In genomic region chr3:152579984-152580591, GRCm38 (mm10) we compare ENCODE assay signal across 18 mouse cellular contexts.
DNase-seq lines count a peak whose midpoint lies in the region.
"Had no signal": no experiment of that assay in that cellular context is flagged by ENCODE, and none has a peak within 500 bp of the region (broad histone marks: within the 10 kb centered on the region; RNA-seq: fewer than 3 reads in every experiment).

No protein-coding gene starts in this region.

- H3K9me3 ChIP-seq in heart, embryonic 10.5 days = no peaks in the 10 kb centered on the region
- H3K9me3 ChIP-seq: embryonic facial prominence, embryonic 13.5 days; forebrain, embryonic 12.5 days; heart, embryonic 15.5 days; hindbrain, embryonic 10.5 days had no signal

- H3K4me1 ChIP-seq in heart, embryonic 10.5 days = peaks cover 10% of the 10 kb centered on the region; the same call in 1 of the 2 replicates
- H3K4me1 ChIP-seq: embryonic facial prominence, embryonic 13.5 days; heart, embryonic 15.5 days had no signal

- no peaks in the 10 kb centered on the region for H3K27me3 ChIP-seq in heart, embryonic 10.5 days (ENCODE audit: insufficient read depth, poor library complexity, severe bottlenecking)
- H3K27me3 ChIP-seq: forebrain, embryonic 12.5 days; heart, embryonic 15.5 days had no signal

- no peaks in the 10 kb centered on the region for H3K36me3 ChIP-seq in heart, embryonic 10.5 days
- H3K36me3 ChIP-seq: embryonic facial prominence, embryonic 13.5 days; forebrain, embryonic 12.5 days; heart, embryonic 15.5 days; hindbrain, embryonic 10.5 days had no signal

- H3K27ac ChIP-seq in heart, embryonic 10.5 days = peak overlapping the region; percentile 36; the same call in 1 of the 2 replicates
- H3K27ac ChIP-seq: embryonic facial prominence, embryonic 13.5 days; forebrain, embryonic 12.5 days; gastrocnemius, adult 2 months; heart, embryonic 15.5 days; hindbrain, embryonic 10.5 days; hindbrain, embryonic 14.5 days had no signal

- H3K4me3 ChIP-seq in heart, embryonic 10.5 days = no peak overlapping the region
- H3K4me3 ChIP-seq: embryonic facial prominence, embryonic 13.5 days; forebrain, embryonic 12.5 days; gastrocnemius, adult 2 months; heart, embryonic 15.5 days; hindbrain, embryonic 10.5 days had no signal

- WGBS in heart, embryonic 10.5 days = 65% methylated on average over 10 of the region's 10 CpGs

- intact Hi-C loops in heart, postnatal 25 days (cut with DNase I) = no loop called here

- DNase-seq in heart, embryonic 10.5 days (ENCODE audit: low spot score) = no peak
- DNase-seq in heart, postnatal 25 days (ENCODE audit: low spot score) = no peak
- peak; percentile 40 for DNase-seq in lung, postnatal 14 days
- no peak for DNase-seq in lung, postnatal 10 days
- DNase-seq in MN1 (ENCODE audit: low spot score) = peak; percentile 9
- DNase-seq in kidney, adult 11 months = no peak
- DNase-seq: adrenal gland, postnatal 10 days; cerebellum, adult 11-12 months; cerebellum, adult 9-10 months; cerebellum, postnatal 25 days; gastrocnemius, adult 2 months; gastrocnemius, postnatal 25 days; heart, postnatal 14 days had no signal

Comparison
In these comparisons a context has a peak if more than half of its experiments do, and no peak if none do; other contexts are left out.
1. DNase-seq: peak in lung, postnatal 14 days (single experiment) and MN1 (single experiment); none in heart, embryonic 10.5 days (single experiment), heart, postnatal 25 days (single experiment), lung, postnatal 10 days (single experiment) and kidney, adult 11 months (single experiment).